Mouse (Mus musculus) gastrocnemius, postnatal 4 days (tissue): Measurements from ENCODE around the gene Begain. TPM values are rescaled to one million over a fixed set of nuclear protein-coding genes. Genes with fewer than 3 reads are reported as not detected.

Experiments
- DNase-seq, 2 experiments: peaks; one replicate each; pipeline ENCODE4 v3.0.0; 2021 to 2022; ENCODE audit warnings: low spot score in 2 of 2, mixed read lengths in 2 of 2
- long read RNA-seq, 2 experiments: library from polyadenylated mRNA; stranded (forward); transcript quantifications; one replicate each; pipeline ENCODE4 v2.0.0; 2021
- total RNA-seq, 2 experiments: library from RNA; stranded (reverse); gene quantifications; 2 replicates each; pipeline ENCODE4 v1.2.3; 2021

Begain gene
- 1 to 10 TPM; 6.2 to 7.0 TPM for total RNA-seq
- long read RNA-seq, experiment 1, partial matches to known transcripts, result 0 of 6 reads
- long read RNA-seq, experiment 1, other reads (novel, unspliced or antisense), result 4 of 6 reads
- long read RNA-seq, experiment 2, transcript Begain-203 (7 exons, 2,707 nt), result major isoform, 7 of 11 reads
- long read RNA-seq, experiment 2, partial matches to known transcripts, result 2 of 11 reads
- long read RNA-seq, experiment 2, other reads (novel, unspliced or antisense), result 2 of 11 reads

DNA sequence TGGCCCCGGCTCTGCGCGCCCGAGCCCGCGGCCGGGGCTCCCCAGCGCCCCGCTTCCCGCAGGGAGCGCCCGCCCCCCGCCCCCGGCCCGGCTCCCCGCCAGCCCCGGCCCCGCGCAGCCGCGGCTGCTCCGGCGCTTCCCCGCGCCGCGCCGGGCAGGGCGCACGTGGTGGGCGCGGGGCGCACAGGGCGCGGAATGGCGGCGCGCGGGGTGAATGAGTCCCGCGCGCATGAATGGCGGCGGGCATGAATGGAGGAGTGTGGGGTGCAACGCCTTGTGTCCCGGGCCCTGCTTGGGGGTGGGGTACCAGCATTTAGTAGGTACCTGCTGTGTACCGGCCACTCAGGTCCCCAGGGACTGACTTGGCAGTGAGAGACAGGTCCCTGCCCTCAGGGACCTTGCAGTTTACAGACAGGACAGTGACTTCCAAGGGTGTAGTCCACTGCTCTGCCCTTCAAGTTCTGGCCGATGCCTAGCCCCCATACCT lies at the start of gene Begain:
TSS of gene Begain (minus strand) at position 51 of the 487 bp plus-strand sequence.
- no peak for DNase-seq

GRCm38 (mm10) chr12:109115707-109116106 lies 47.7 kb upstream of the Begain start:
- DNase-seq, result no peak

DNA sequence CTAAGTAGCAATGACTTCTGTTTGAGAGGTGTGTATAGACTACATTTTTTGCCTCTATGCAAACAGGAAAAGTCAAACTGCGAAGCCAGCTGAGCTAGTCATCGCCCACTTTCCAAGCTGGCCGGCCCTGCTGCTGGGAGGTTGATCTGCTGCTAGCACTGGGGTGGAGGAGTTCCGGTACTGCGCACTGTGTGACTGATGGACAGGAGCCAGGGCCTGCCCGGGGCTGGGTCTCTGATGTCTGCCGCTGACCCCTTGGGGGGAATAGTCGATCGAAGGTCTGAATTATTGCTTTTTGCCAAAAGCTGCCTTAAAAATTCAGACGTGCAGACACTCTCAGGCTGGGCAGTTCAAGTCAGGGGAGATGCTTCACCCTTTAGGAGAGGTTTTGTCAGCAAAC lies 47.1 kb upstream of the Begain start:
- DNase-seq, result no peak

DNA sequence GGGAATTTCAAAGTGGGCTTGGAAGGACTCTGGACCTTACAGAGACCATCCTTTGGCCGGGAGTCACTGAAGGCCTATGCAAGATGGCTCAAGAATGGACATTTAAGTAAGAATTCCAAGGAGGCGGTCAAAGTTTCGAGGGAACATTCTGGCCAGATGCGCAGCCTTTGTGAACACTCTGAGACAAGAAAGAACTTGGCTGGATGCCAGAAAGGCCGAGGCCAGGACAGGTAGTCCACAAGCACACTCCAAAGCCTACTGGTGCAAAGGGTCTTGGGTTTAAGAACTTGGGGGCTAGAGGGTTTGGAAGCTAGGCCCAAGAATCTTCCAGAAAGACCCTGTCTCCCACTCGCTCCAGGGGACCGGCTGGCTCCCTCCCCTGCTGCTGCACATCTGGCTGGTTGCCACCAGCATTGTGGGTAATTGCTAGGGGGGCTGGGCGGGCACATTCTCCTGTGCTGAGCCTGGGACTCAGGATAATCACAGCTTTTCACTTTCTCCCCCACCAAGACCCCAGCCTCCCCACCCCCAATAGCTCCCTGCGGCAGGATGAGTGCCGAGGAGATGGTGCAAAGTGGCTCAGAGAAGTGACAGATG lies 45.1 kb upstream of the Begain start:
- no peak for DNase-seq

GRCm38 (mm10) chr12:109112354-109112995 lies 44.5 kb upstream of the Begain start:
- DNase-seq, result no peak

DNA sequence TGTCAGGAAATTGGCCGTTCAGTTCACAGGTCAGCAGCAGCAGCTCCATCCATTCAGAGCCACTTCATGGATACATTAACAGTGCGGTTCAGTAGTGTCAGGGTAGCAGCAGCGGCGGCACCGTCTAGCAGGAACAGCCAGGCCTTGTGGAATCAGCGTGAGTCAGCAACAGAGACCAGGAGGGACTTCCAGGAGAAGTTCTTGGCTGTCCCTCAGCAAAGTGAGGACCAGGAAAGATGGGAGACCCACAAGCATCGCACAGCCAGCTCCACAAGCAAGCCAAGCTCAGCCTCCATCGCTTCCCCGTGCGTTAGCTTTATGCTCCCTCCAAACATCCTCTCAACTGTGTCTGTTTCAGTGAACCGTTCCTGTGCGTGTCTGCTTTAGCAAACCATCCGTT lies 40.9 kb upstream of the Begain start:
- DNase-seq, result no peak

DNA sequence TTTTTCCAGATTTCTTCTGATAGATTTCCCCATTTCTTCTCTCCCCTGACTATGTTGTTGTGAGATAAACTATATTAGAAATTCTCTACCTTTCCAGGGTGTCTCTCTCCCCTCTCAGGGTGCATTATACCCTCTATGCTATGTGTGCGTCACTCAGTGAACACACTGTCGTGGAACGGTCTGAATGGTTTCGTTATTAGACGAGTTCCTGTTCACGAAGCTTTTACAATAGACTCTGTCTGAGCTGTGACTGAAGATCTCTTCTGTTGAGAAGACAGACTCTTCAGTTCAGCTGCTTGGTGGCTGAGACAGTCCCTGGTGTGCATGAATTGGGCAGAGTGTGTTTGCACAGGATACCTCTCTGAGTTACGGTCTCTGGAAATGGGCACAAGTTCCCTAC lies 32.4 kb upstream of the Begain start:
- no peak for DNase-seq

DNA sequence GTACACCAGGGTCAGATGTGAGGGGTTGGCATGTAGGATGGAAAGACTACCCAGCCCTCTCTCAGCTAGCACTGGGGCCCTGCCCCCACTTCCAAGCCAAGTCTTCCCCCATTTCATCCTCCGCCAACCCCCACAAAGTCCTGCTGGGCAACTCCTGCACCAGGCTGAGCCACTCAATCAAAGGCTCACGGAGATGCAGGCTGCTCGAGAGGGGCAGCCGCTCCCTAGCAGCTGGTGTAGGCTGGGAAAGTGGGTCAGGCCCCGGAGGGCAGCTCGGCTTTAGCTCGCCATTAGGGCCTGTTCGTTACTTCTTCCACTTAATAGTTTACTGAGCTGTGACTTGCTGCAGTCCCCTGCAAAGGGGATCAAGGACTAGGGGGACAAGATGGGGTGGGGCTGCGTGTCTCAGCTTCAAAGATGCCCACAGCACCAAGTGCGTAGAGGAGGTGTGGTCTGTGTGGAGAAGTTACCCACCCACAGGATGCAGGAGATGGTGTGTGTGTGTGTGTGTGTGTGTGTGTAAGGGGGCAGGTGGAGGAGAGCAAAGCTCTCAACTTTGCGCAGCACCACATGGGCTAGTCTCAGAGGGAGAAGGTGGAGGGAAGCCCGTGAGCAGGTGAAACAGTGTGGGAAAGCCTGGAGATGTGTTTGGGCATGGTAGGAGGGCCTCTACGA lies 22.6 kb upstream of the Begain start:
- no peak for DNase-seq

- no peak for DNase-seq
These were observed 22.0 kb upstream of the Begain start for GRCm38 (mm10) chr12:109090041-109090440.

DNA sequence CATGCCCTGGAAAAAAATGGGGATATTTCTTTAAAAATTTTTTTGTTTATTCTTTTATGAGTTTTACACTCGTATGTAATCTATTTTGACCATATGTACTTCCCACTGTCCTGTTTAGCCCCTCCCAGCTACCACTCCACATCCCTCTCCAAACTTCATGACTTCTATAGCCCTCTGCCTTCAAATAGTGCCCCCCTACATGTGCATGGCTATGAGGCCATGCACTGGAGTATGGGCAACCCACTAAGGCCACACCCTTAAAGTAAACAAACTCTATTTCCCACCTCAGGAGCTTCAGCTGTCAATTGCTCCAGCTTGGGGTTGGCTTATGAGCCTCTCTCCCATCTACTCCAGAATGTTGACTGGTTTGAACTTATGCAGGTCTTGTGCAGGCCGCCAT lies 18.1 kb upstream of the Begain start:
- DNase-seq, result no peak

DNA sequence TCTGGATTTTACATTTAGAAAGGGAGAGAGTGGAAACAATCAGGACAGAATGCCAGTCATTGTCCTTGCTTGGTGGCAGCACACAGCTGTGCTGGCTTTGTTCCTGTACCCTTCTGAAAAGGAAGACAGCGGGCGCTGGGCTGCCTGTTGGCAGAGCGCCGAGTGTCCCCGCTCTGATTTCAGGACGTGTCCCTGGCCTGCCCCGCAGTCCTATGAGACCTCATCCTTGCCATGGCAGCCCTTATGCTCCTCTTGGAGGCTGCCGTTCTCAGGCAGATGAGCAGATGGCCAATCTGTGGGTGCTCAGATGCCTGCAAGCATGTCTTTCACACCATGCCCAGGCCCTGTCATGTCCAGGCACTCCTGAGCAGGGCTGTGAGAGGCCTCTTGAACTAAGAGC lies 17.7 kb upstream of the Begain start:
- peak in 1 of 2 experiments; percentile 62 for DNase-seq

DNA sequence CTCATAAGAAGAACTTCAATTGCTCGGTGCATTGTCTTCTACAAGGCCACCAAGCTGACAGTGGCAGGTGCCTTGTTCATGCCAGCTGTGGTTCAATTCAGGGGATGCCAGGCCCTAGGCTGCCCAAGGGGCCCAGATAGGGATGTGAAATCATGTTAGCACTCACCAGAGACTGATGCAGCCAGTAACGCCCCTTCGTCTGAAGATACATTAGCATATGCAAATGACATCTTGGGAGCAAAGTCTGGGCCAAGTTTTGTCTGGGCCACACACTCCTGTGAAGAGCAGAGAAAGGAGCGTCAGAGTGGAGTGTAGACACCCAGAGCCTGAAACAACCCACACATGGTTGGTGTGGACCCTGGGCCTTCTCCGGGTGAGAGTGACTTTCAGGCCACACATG lies 17.0 kb upstream of the Begain start:
- no peak for DNase-seq

- DNase-seq, result no peak
These were observed 15.5 kb upstream of the Begain start for GRCm38 (mm10) chr12:109083476-109083875.

GRCm38 (mm10) chr12:109077036-109077435 lies 9.0 kb upstream of the Begain start:
- no peak for DNase-seq

DNA sequence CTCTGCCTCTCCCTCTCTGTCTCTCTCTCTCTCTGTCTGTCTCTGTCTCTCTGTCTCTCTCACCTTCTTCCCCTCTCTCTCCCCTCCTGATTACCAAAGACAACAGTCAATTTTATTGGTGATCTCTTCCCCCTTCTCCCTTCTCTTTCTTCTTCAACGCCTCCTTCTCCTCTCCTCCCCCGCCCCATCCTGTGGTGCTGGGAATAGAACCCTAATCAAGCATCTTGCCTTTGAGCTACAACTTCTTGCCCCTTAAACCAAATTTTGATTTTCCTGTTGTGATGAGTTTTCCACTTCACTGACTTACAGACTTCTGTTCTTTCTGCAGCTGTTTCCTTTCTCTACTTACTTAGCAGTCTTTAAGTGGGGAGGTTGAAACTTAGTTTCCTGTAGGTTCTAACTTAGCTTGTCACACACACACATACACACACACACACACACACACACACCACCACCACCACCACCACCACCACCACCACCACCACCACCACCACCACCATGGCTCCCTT lies 6.8 kb upstream of the Begain start:
- DNase-seq, result no peak

DNA sequence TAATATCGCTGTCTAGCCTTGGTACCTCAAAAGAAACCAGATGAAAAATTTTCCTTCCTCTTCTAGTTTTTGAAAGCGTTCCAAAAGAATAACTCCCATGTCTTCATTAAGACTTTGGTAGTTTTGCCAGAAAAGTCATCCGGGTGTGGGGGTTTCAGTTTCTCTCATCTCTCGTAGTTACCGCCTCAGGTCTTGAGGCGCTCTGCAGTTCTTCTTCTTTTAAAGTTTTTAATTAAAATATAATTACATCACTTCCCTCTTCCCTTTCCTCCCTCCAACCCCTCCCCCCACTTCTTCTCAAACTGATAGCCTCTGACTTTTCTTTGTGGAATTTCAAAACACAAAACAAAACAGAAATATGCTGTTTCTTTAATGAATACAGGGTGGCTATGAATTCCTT lies 6.1 kb upstream of the Begain start:
- DNase-seq, result no peak

GRCm38 (mm10) chr12:109071248-109071647 lies 3.2 kb upstream of the Begain start:
- DNase-seq, result no peak

GRCm38 (mm10) chr12:109069751-109070150 lies 1.7 kb upstream of the Begain start:
- no peak for DNase-seq

DNA sequence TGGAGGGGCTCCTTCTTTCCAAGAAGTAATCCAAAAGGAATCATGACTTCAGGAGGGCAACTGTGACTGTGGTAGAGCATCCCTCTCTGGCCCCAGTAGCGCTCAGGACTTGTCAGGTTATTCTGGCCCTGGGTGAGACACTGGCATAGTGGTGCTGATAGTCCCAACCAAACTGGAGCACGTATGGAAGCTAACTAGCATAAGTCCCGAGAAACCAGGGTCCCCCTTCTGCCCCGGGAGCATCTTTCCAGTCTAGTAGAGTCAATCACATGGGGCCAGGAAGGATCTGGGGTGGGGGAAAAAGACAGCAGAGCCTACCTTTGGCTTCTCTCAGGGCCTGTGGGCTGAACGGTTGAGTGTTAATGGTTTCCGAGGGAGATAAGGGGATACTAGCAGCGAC lies 721 bp upstream of the Begain start:
- DNase-seq, result no peak

- DNase-seq, result peak in 1 of 2 experiments; percentile 44
These were observed 369 bp downstream of the Begain start for GRCm38 (mm10) chr12:109067561-109068135.

DNA sequence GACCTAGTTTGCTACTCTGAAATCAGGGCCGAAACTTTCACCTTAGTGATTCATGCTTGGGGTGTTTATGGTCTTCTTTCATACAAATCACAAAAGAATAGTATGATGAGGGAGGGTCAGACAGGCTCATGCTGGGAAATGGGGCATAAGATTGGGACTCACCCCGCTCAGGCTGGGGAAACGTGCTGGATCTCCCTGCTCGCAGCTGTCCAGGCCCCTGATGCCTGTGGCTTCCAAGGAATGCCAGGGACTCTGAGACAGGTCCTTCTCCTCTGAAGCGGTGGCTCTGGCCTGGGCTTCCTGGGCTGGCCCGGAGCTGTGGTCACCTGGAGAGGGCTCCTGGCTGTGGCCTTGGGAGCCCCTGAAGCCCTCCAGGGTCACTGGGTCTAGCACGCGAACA lies 9.4 kb downstream of the Begain start:
- no peak for DNase-seq
